Mouse (Mus musculus): ENCODE data around the gene Dusp6. TPM values are rescaled to one million over a fixed set of nuclear protein-coding genes. Genes with fewer than 3 reads are reported as not detected.
A peak's percentile ranks its signal among the peaks of the same experiment; 100 is the strongest.

Gene Dusp6
- polyA plus RNA-seq, 1 experiment = 23.2 TPM

DNA sequence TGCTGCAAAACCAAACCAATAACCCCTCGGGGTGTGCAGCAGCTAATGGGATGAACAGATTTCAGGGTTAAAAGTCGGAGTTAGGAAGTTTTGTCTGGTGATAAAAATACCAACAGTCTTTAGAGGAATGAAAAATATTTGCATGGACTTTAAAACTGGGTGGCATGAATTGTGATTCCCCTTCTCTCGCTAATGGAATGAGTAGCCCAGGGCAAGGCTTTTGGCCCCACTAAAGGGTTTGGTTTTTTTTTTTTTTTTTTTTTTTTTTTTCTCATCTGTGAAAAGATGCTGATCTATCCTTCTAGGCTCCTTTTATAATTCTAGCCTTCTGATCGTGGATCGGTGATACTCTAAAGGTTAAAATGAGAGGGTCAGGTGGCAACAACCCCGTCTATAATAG, 6.7 kb downstream of the Dusp6 start:
- H3K4me3 ChIP-seq (ENCODE audit: insufficient read depth, low read length) = no peak overlapping the region
- no peak overlapping the region for H3K27ac ChIP-seq (ENCODE audit: insufficient read depth, low read length)
- H3K4me1 ChIP-seq (ENCODE audit: control insufficient read depth, insufficient read depth, low read length) = peaks cover 8% of the 10 kb centered on the region; the same call in 1 of the 2 replicates
- TF ChIP-seq CTCF (IDR thresholded peaks at IDR 0.05; ENCODE audit: borderline replicate concordance, insufficient read depth, low read length) (no peak), POLR2A (IDR thresholded peaks at IDR 0.05; ENCODE audit: low read depth, low read length) (no peak)

DNA sequence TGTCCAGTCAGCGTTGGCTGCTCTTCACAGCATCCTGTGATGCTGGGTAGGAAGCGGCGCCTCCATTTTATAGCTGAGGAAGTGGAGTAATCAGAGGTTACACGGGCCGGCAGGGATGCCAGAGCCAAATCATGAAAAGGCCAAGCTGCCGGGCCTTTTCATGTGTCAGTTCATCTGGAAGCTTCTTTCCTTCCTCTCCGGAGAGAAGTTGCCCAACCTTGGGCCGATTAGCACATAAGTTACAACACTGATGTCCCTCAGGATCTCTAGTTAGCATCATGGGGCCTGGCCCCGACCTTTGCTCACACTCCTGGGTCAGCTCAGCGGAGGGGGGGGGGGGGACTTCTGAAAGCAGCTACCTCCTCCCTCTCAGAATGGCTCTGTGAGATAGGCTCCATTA, 7.4 kb downstream of the Dusp6 start:
- Histone ChIP-seq H3K27ac (ENCODE audit: insufficient read depth, low read length) (no peak overlapping the region), H3K4me1 (ENCODE audit: control insufficient read depth, insufficient read depth, low read length) (peaks cover 8% of the 10 kb centered on the region; the same call in 1 of the 2 replicates), H3K4me3 (ENCODE audit: insufficient read depth, low read length) (no peak overlapping the region)
- no peak for TF ChIP-seq POLR2A (IDR thresholded peaks at IDR 0.05; ENCODE audit: low read depth, low read length)
- no peak for TF ChIP-seq CTCF (IDR thresholded peaks at IDR 0.05; ENCODE audit: borderline replicate concordance, insufficient read depth, low read length)

DNA sequence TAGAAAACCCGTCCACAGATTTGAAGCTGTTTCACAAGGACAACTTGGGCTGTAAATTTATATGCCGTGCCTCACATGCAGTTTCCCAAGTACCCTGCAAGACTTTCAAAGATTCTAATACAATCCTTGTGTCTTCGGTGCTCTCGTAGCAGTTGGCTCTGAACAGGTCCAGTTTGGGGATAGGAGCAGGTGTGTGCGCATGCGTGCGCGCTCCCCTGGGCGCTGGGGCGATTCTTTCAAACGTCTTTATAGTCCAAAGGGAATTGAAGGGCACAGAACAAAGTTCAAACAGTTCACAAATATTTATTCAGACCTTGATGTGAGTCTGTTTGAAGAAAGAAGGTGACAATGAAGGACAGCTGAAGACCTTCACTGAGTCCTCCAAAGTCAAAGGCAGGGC, 8.0 kb downstream of the Dusp6 start:
- H3K27ac ChIP-seq (ENCODE audit: insufficient read depth, low read length) = no peak overlapping the region

DNA sequence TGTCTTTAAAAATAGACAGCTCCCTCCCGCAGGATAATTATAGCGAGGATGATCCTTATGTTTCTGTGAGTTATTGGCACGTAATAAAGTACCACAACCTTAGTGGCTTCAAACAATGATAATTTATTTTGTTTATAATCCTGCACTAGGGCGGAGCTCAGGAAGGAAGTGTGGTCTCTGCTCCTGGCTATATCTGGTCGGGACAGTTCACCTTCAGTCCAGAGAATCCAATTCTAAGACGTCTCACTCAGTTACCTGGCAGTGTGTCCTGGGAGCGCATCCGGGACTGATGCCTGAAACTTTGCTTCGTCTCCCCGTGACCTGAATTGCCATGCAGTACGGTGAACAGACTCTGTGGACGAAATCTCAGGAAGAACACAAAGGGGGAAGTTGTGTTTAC, 10.0 kb downstream of the Dusp6 start:
- peaks cover 6% of the 10 kb centered on the region; the same call in 1 of the 2 replicates for H3K4me1 ChIP-seq (ENCODE audit: control insufficient read depth, insufficient read depth, low read length)
- no peak overlapping the region for H3K4me3 ChIP-seq (ENCODE audit: insufficient read depth, low read length)
- no peak overlapping the region for H3K27ac ChIP-seq (ENCODE audit: insufficient read depth, low read length)
- TF ChIP-seq POLR2A (IDR thresholded peaks at IDR 0.05; ENCODE audit: low read depth, low read length) = no peak
- no peak for TF ChIP-seq CTCF (IDR thresholded peaks at IDR 0.05; ENCODE audit: borderline replicate concordance, insufficient read depth, low read length)

More for the DNA sequence above, 8.0 kb downstream of the Dusp6 start:
- TF ChIP-seq POLR2A (IDR thresholded peaks at IDR 0.05; ENCODE audit: low read depth, low read length) (no peak), CTCF (IDR thresholded peaks at IDR 0.05; ENCODE audit: borderline replicate concordance, insufficient read depth, low read length) (no peak)
- H3K4me3 ChIP-seq (ENCODE audit: insufficient read depth, low read length) = no peak overlapping the region
- peaks cover 8% of the 10 kb centered on the region; the same call in 1 of the 2 replicates for H3K4me1 ChIP-seq (ENCODE audit: control insufficient read depth, insufficient read depth, low read length)

DNA sequence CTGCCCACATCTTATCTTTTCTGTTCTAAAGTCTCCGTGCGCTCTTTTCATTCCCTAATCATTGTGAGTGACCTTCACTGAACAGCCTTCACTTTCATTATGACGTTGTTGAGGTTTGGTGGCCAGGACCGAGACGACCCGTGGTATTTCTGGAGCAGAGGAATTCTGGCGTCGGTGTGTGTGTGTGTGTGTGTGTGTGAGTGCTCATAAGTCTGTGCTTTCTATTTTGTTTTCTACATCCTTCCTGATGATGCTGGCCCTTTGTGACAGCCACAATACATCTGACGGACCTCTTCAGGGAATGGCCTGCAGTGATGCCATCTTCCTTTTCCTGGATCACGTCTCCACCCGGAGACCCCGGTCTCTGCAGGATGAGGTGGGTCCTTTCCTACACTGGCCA, 11.6 kb downstream of the Dusp6 start:
- H3K27ac ChIP-seq (ENCODE audit: insufficient read depth, low read length) = no peak overlapping the region
- H3K4me3 ChIP-seq (ENCODE audit: insufficient read depth, low read length) = no peak overlapping the region
- TF ChIP-seq POLR2A (IDR thresholded peaks at IDR 0.05; ENCODE audit: low read depth, low read length) (no peak), CTCF (IDR thresholded peaks at IDR 0.05; ENCODE audit: borderline replicate concordance, insufficient read depth, low read length) (no peak)
- H3K4me1 ChIP-seq (ENCODE audit: control insufficient read depth, insufficient read depth, low read length) = no peaks in the 10 kb centered on the region

DNA sequence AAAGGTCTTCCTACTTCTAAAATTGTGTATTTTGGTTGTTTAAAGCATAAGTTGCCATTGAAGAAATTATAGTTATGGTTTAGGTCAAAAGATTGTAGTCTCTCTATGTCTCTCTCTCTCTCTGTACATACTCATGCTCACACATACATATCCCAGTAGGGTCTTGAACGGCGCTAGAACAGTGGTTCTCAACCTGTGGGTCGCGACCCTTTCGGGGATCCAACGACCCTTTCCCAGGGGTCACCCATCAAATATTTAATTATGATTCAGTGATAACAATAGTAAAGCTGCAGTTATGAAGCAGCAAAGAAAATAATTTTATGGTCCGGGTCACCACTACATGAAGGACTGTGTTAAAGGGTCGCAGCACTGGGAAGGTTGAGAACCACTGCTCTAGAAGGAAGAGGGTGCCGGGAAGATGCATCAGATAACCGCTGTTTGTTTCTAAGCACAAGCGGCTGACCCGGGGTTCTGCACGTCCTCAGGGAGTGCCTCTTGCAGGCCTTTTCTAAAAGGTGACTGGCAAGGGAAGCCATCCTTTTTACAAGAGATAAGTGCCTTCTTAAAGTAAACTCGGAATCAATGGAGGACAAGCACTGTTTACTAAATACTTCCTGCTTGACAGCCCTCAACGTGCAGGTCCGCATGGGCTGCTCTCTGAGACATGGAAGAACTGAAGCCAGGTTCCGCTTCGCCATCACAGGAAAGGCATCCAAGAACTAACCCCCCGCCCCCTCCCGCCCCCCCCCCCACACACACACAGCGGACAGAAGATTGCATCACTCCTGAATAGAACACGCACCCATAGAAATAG, 16.2 kb downstream of the Dusp6 start:
- no peaks in the 10 kb centered on the region for H3K4me1 ChIP-seq (ENCODE audit: control insufficient read depth, insufficient read depth, low read length)
- no peak for TF ChIP-seq CTCF (IDR thresholded peaks at IDR 0.05; ENCODE audit: borderline replicate concordance, insufficient read depth, low read length)
- TF ChIP-seq POLR2A (IDR thresholded peaks at IDR 0.05; ENCODE audit: low read depth, low read length) = no peak

DNA sequence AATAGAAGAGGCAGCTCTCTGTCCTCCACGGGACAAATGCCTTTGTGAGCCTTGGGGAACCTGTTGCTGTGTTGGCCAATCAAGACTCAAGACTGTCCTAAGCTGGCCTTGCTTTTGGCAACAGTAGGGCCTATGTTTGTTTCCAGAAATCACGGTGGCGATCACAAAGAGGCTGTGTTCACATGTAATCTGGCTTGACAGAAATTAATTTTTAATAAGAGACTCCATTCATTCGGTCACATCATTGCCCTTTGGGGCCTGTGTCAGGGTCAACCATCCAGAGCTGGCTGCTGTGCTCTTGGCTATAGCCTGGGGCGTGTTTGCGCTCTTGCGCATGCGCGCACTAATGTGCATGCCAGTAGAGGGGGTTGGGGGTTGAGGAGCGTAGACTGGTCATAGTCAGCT, 21.0 kb downstream of the Dusp6 start:
- no peak for TF ChIP-seq CTCF (IDR thresholded peaks at IDR 0.05; ENCODE audit: borderline replicate concordance, insufficient read depth, low read length)
- TF ChIP-seq POLR2A (IDR thresholded peaks at IDR 0.05; ENCODE audit: low read depth, low read length) = no peak
- Histone ChIP-seq H3K27ac (ENCODE audit: insufficient read depth, low read length) (no peak overlapping the region), H3K4me1 (ENCODE audit: control insufficient read depth, insufficient read depth, low read length) (0 out of 2 replicates have a peak, but pooled peaks cover 4% of the 10 kb centered on the region), H3K4me3 (ENCODE audit: insufficient read depth, low read length) (no peak overlapping the region)

More for the DNA sequence above, 16.2 kb downstream of the Dusp6 start:
- Histone ChIP-seq H3K27ac (ENCODE audit: insufficient read depth, low read length) (no peak overlapping the region), H3K4me3 (ENCODE audit: insufficient read depth, low read length) (no peak overlapping the region)

DNA sequence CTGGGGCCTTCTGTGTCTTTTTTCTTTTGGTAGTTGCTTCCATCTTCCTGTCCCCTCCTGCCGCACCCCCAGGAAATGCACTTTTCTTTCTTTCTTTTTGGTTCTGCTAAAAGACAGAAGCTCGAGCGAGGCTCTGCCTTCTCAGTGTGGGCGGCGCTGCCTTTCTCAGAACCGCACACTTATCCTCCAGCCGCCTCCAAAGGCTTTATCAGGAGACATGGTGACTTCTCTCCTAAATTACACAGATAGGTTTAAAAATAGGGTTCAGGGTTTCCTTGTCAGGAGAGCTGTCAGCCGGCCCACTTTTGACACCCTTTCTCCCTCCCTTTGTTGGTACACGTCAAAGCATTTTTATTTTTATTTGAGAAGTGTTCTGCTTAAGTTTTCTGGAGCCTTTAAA, 21.9 kb downstream of the Dusp6 start:
- H3K27ac ChIP-seq (ENCODE audit: insufficient read depth, low read length) = no peak overlapping the region
- no peak overlapping the region for H3K4me3 ChIP-seq (ENCODE audit: insufficient read depth, low read length)
- no peak for TF ChIP-seq POLR2A (IDR thresholded peaks at IDR 0.05; ENCODE audit: low read depth, low read length)
- no peak for TF ChIP-seq CTCF (IDR thresholded peaks at IDR 0.05; ENCODE audit: borderline replicate concordance, insufficient read depth, low read length)
- H3K4me1 ChIP-seq (ENCODE audit: control insufficient read depth, insufficient read depth, low read length) = 0 out of 2 replicates have a peak, but pooled peaks cover 4% of the 10 kb centered on the region

DNA sequence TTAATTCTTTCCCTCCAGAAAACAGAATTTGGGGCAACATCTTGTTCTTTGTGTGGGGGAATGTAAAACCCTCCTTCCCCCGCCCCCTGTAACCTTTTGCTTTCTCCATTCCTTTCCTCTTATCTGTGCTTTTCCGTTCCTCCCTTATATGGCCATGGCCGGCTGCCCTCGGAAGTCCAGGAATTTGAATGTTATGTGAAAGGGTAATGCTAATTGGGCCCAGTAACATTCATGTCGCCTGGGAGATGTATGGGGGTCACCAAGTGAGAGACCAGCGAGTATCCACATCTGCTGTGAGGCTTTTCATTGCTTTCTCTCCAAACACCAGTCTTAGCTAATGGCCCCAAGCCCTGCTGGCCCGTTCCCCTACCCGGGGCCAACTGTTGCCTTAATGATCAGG, 22.7 kb downstream of the Dusp6 start:
- TF ChIP-seq POLR2A (IDR thresholded peaks at IDR 0.05; ENCODE audit: low read depth, low read length) (no peak), CTCF (IDR thresholded peaks at IDR 0.05; ENCODE audit: borderline replicate concordance, insufficient read depth, low read length) (no peak)
- 0 out of 2 replicates have a peak, but pooled peaks cover 4% of the 10 kb centered on the region for H3K4me1 ChIP-seq (ENCODE audit: control insufficient read depth, insufficient read depth, low read length)
- no peak overlapping the region for H3K4me3 ChIP-seq (ENCODE audit: insufficient read depth, low read length)
- H3K27ac ChIP-seq (ENCODE audit: insufficient read depth, low read length) = peak overlapping the region; percentile 34; the same call in 1 of the 2 replicates

DNA sequence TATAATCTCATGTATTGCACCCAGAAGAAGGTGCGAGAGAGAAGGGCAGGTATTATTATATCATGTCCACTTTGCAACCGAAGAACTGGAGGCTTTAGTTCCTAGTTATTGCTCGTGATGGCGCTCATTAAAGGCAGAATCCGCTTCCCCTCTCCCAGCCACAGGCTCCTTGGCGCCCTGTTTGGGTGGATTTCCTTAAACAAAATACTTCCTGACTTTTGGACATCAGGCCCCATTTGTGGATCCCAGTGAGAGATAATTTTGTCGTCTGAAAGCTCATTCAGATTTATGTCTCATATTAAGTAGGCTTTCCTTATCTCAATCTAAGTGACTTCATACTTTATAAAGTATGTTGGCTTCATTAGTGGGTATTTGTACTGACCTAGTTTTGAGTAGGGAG, 23.2 kb downstream of the Dusp6 start:
- TF ChIP-seq CTCF (IDR thresholded peaks at IDR 0.05; ENCODE audit: borderline replicate concordance, insufficient read depth, low read length) (no peak), POLR2A (IDR thresholded peaks at IDR 0.05; ENCODE audit: low read depth, low read length) (no peak)
- Histone ChIP-seq H3K4me3 (ENCODE audit: insufficient read depth, low read length) (no peak overlapping the region), H3K27ac (ENCODE audit: insufficient read depth, low read length) (no peak overlapping the region), H3K4me1 (ENCODE audit: control insufficient read depth, insufficient read depth, low read length) (0 out of 2 replicates have a peak, but pooled peaks cover 4% of the 10 kb centered on the region)

Measured in embryonic fibroblast, embryonic 13.5 days (primary cell).